Mouse (Mus musculus) forebrain, embryonic 15.5 days (tissue): Measurements from ENCODE around the gene Rhoa. TPM values are rescaled to one million over a fixed set of nuclear protein-coding genes. Genes with fewer than 3 reads are reported as not detected.
"Not testable (repeated sequence)": the region's sequence is repeated elsewhere in the genome, so short reads cannot be mapped to it uniquely, and the experiment has no call there.

Experiments
- ATAC-seq: fragments of 200-750 bp; cut with Nextera tagmentation; replicated peaks from 2 replicates; pipeline ENCODE4 v1.8.0; 2017; ENCODE audit warnings: mild to moderate bottlenecking, moderate TSS enrichment, moderate library complexity
- H3K27ac ChIP-seq: fragments of 300-500 bp; sonication (generic); replicated peaks from 2 replicates; pipeline ENCODE4 v1.5.1; 2015; ENCODE audit warnings: mild to moderate bottlenecking, inconsistent platforms
- H3K27me3 ChIP-seq: fragments of 300-500 bp; sonication (generic); 2 replicates; pipeline ENCODE4 v1.6.1; 2015; ENCODE audit warnings: inconsistent platforms
- H3K36me3 ChIP-seq: fragments of 300-500 bp; sonication (generic); 2 replicates; pipeline ENCODE4 v1.6.1; 2015; ENCODE audit warnings: mild to moderate bottlenecking, inconsistent platforms
- H3K4me1 ChIP-seq: fragments of 300-500 bp; sonication (generic); 2 replicates; pipeline ENCODE4 v1.6.1; 2015; ENCODE audit warnings: inconsistent platforms
- H3K4me2 ChIP-seq: fragments of 300-500 bp; sonication (generic); replicated peaks from 2 replicates; pipeline ENCODE4 v1.6.1; 2015; ENCODE audit warnings: mild to moderate bottlenecking, inconsistent platforms
- H3K4me3 ChIP-seq: fragments of 300-500 bp; sonication (generic); 2 replicates; pipeline ENCODE4 v1.5.1; 2015; ENCODE audit warnings: mild to moderate bottlenecking, inconsistent platforms
- H3K9ac ChIP-seq: fragments of 300-500 bp; sonication (generic); replicated peaks from 2 replicates; pipeline ENCODE4 v1.6.1; 2015; ENCODE audit warnings: mild to moderate bottlenecking, inconsistent platforms
- H3K9me3 ChIP-seq: fragments of 300-500 bp; sonication (generic); 2 replicates; pipeline ENCODE4 v1.6.1; 2016; ENCODE audit warnings: inconsistent platforms
- WGBS: fragments of 180-500 bp; shearing (Covaris S2); methylation state at CpG from one replicate; pipeline ENCODE4 v1.1.7; 2015; ENCODE audit warnings: mixed read lengths; 5-methylcytosine and 5-hydroxymethylcytosine counted together
- polyA plus RNA-seq: library from polyadenylated mRNA; unstranded; fragments of >200 nt; fragmentation: Nextera tagmentation; extraction: Ambion mirVana; gene quantifications from 2 replicates; pipeline ENCODE4 v1.2.1, GENCODE M21; 2015

Gene Rhoa
- 296 and 306 TPM in 2 replicates for polyA plus RNA-seq

DNA sequence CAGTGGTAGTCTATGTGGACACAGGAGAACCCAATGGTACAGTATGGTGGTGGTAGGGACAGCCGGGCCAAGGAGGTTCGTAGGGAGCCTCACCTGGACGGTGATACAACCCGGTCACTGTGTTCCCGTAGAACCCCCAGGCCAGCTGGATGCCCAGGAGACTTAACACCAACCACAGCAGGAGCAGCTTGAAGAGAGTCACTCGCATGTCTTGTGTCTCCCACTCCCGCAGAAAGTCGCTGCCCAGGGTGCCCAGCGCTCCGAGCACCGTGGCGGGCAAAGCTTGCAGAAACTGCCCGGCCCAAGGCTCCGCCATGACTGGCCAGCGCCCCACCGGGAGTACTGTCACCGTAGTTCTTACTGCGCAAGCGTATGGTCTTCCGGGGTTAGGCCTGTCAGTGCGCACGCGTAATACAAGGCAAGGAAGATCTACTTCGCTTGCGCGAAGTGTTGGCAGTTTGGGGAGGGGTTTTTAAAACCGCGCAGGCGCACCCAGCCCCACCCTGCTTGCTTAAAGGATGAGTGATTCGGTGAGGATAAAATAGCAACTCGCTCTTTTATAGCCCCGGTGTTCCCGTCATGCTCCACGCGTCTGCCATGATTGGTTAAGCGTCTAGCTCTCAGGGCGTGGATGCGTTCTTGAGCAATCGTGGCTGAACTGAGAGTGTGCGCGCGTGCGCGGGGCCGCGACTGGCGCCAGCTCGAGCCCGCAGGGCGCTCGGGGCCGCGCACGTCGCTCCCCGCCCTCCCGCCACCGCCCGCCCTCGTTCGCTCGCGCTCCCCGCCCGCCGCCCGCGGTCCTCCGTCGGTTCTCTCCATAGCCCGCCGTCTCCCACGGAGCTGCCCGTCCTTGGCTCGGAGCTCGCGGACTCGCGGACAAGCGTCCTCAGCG, at the start of gene Rhoa, which contains the start of gene Tcta:
Gene Rhoa (plus strand): TSS at position 501 of the 892 bp plus-strand sequence.
Gene Tcta (minus strand): TSS at position 532 of the 892 bp plus-strand sequence.
- Histone ChIP-seq H3K4me1 (peaks cover 44% of the 10 kb centered on the region), H3K36me3 (peaks cover 27% of the 10 kb centered on the region), H3K9ac (peak within 1 kb of the TSS; percentile 91), H3K9me3 (no peaks in the 10 kb centered on the region), H3K27me3 (no peaks in the 10 kb centered on the region), H3K4me3 (peak within 1 kb of the TSS; percentile 89), H3K27ac (peak within 1 kb of the TSS; percentile 99), H3K4me2 (peak within 1 kb of the TSS; percentile 82)
- under 1% methylated on average over 81 of the region's 81 CpGs for WGBS
- ATAC-seq, result peak; percentile 98

DNA sequence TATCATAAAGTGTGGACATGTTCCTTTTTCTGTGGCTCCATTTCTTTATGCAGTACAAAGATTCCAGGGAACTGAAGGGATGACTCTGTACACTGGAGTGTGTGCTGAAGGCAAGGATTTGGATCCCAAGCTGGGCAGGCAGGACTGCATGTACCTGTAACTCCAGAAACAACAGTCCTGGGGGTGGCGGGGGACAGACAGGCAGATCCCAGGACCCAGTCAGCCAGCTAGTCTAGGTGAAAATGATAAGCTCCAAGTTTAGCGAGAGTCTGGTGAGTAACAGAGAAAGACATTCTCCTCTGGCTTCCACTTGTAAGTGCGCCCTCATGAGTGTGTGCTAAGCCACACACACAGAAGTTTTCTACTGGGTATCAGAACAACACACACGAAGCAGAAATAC, 45.4 kb upstream of the Rhoa start:
- Histone ChIP-seq H3K9ac (no peak overlapping the region), H3K4me2 (no peak overlapping the region), H3K4me3 (no peak overlapping the region), H3K36me3 (no peaks in the 10 kb centered on the region), H3K9me3 (no peaks in the 10 kb centered on the region), H3K27ac (no peak overlapping the region), H3K27me3 (no peaks in the 10 kb centered on the region), H3K4me1 (peaks cover 28% of the 10 kb centered on the region)
- WGBS, result 81% methylated on average over 4 of the region's 4 CpGs
- no peak for ATAC-seq

- H3K4me3 ChIP-seq, result peak overlapping the region; percentile 63; the same call in 1 of the 2 replicates
- H3K4me1 ChIP-seq, result peaks cover 28% of the 10 kb centered on the region
- ATAC-seq, result no peak
- no peaks in the 10 kb centered on the region for H3K27me3 ChIP-seq
- WGBS, result 76% methylated on average over 7 of the region's 7 CpGs
- H3K36me3 ChIP-seq, result no peaks in the 10 kb centered on the region
- peak overlapping the region; percentile 70; the same call in 1 of the 2 replicates for H3K4me2 ChIP-seq
- no peak overlapping the region for H3K27ac ChIP-seq
- no peak overlapping the region for H3K9ac ChIP-seq
- H3K9me3 ChIP-seq, result no peaks in the 10 kb centered on the region
Observed at GRCm38 (mm10) chr9:108261865-108262264, 44.1 kb upstream of the Rhoa start.

DNA sequence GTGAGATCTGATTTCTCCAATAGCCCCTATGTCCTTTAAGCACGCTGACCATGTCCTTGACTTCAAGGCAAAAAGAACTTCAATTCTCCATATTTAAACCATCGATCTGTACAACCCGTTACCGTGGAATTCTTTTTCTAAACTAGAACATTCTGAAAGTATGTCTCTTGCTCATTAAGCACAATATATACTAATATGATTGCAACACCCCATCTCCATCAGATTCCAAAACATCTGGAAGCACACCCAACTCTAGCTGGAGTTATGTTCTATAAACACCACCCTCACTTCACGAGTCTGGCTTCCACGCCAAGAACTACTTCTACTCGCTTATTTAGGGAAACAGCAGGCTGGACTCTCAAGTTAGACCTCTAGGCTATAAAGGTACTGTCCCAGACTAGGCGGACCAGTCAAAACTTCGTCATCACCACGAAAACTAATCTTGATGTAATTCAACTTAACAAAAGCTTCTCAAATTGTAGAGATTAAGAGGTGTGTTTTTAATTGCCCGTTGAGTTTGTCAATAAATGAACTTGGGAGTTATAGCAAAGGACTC, 43.4 kb upstream of the Rhoa start:
- H3K4me2 ChIP-seq, result peak overlapping the region; percentile 70
- ATAC-seq, result no peak
- no peaks in the 10 kb centered on the region for H3K36me3 ChIP-seq
- H3K27me3 ChIP-seq, result no peaks in the 10 kb centered on the region
- H3K4me3 ChIP-seq, result peak overlapping the region; percentile 63
- H3K4me1 ChIP-seq, result peaks cover 28% of the 10 kb centered on the region
- WGBS, result 38% methylated on average over 11 of the region's 11 CpGs
- peak overlapping the region; percentile 93; the same call in 1 of the 2 replicates for H3K27ac ChIP-seq
- H3K9me3 ChIP-seq, result no peaks in the 10 kb centered on the region
- H3K9ac ChIP-seq, result peak overlapping the region; percentile 78

DNA sequence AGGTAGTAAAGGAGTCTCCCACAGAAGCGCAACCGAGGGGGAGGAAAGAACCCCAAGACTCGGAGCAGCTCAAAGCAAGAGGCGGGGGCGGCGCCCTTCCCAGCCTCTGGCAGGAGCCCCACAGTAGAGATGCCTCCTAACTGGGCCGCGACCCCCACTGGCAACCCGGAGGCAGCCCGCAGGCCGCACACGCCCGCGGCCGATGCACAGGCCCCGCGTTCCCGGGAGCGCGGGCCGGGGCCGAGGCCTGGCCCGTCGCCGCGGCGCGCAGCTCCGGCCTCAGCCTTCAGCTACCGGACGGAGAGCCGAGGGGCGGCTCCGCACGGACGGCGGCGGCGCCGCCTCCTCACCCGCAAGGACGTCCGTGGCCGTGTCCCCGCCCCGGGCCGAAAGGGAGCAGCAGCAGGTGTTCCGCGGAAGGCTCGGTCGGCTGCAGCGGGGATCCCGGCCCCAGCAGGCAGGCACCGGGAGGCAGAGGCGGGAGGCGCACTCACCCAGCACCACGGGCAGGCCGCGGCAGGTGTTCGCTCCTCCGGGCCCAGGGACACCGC, 42.7 kb upstream of the Rhoa start:
- ATAC-seq, result peak; percentile 68
- H3K27me3 ChIP-seq, result no peaks in the 10 kb centered on the region
- WGBS, result 0% methylated on average over 57 of the region's 62 CpGs
- H3K36me3 ChIP-seq, result no peaks in the 10 kb centered on the region
- peak overlapping the region; percentile 93 for H3K27ac ChIP-seq
- peak overlapping the region; percentile 78 for H3K9ac ChIP-seq
- no peaks in the 10 kb centered on the region for H3K9me3 ChIP-seq
- H3K4me3 ChIP-seq, result peak overlapping the region; percentile 63
- H3K4me1 ChIP-seq, result peaks cover 28% of the 10 kb centered on the region
- peak overlapping the region; percentile 70 for H3K4me2 ChIP-seq

DNA sequence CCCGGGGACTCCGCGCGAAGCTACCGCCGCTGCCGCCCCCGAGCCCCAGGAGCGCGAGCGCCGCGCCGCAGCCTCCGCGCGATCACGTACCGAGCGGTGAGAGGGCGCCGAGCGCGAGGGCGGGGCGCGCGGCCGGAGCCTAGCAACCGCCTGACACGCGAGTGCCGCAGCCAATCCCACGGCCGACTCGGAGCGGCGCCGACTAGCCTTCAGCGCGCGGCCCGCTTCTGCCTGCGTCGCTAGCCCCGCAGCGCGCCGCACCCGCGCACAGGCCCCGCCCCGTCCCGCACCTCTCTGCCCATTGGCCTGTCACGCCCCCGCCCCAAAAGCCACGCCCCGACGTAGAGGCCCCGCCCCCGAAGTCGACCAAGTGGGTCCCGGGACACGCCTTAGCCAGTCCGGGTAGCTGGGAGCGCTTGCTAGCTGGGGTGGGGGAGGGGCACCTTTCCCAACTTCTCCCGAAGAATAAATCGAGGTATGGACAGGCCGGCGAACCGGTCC, 42.2 kb upstream of the Rhoa start, which contains the start of gene Dag1:
Gene Dag1 (minus strand): TSS at position 269 of the 501 bp plus-strand sequence.
- Histone ChIP-seq H3K27me3 (no peaks in the 10 kb centered on the region), H3K4me2 (peak within 1 kb of the TSS; percentile 70), H3K36me3 (no peaks in the 10 kb centered on the region), H3K4me3 (peak within 1 kb of the TSS; percentile 63), H3K27ac (peak within 1 kb of the TSS; percentile 93), H3K9ac (peak within 1 kb of the TSS; percentile 78), H3K9me3 (no peaks in the 10 kb centered on the region), H3K4me1 (peaks cover 28% of the 10 kb centered on the region)
- ATAC-seq, result peak; percentile 99
- WGBS, result under 1% methylated on average over 41 of the region's 71 CpGs

- H3K27me3 ChIP-seq, result no peaks in the 10 kb centered on the region
- H3K4me1 ChIP-seq, result peaks cover 28% of the 10 kb centered on the region
- H3K4me3 ChIP-seq, result peak overlapping the region; percentile 63
- H3K36me3 ChIP-seq, result no peaks in the 10 kb centered on the region
- peak overlapping the region; percentile 34 for H3K9ac ChIP-seq
- no peaks in the 10 kb centered on the region for H3K9me3 ChIP-seq
- H3K4me2 ChIP-seq, result peak overlapping the region; percentile 70
- WGBS, result 14% methylated on average over 10 of the region's 10 CpGs
- peak overlapping the region; percentile 93 for H3K27ac ChIP-seq
- ATAC-seq, result peak; percentile 56
Observed at GRCm38 (mm10) chr9:108264191-108264921, 41.6 kb upstream of the Rhoa start.

GRCm38 (mm10) chr9:108266261-108266935, 39.5 kb upstream of the Rhoa start:
- Histone ChIP-seq H3K27ac (no peak overlapping the region), H3K4me1 (peaks cover 24% of the 10 kb centered on the region), H3K36me3 (no peaks in the 10 kb centered on the region), H3K9ac (no peak overlapping the region), H3K4me3 (no peak overlapping the region), H3K4me2 (no peak overlapping the region), H3K27me3 (no peaks in the 10 kb centered on the region), H3K9me3 (no peaks in the 10 kb centered on the region)
- ATAC-seq, result no peak
- 76% methylated on average over 10 of the region's 10 CpGs for WGBS

- Histone ChIP-seq H3K27me3 (no peaks in the 10 kb centered on the region), H3K9me3 (no peaks in the 10 kb centered on the region), H3K4me2 (no peak overlapping the region), H3K4me3 (no peak overlapping the region), H3K4me1 (peaks cover 11% of the 10 kb centered on the region), H3K27ac (no peak overlapping the region), H3K9ac (no peak overlapping the region), H3K36me3 (no peaks in the 10 kb centered on the region)
- 75% methylated on average over 7 of the region's 7 CpGs for WGBS
- no peak for ATAC-seq
Observed at GRCm38 (mm10) chr9:108267691-108268090, 38.2 kb upstream of the Rhoa start.

- not testable (repeated sequence) for H3K36me3 ChIP-seq, ATAC-seq, H3K27me3 ChIP-seq, H3K4me2 ChIP-seq, H3K4me1 ChIP-seq, H3K27ac ChIP-seq, H3K9ac ChIP-seq, H3K4me3 ChIP-seq, H3K9me3 ChIP-seq
- WGBS, result 84% methylated on average over 7 of the region's 7 CpGs
Observed at GRCm38 (mm10) chr9:108268701-108269100, 37.2 kb upstream of the Rhoa start.

- Histone ChIP-seq H3K9me3 (no peaks in the 10 kb centered on the region), H3K4me2 (no peak overlapping the region), H3K4me3 (no peak overlapping the region), H3K4me1 (no peaks in the 10 kb centered on the region), H3K9ac (no peak overlapping the region), H3K27ac (no peak overlapping the region), H3K36me3 (no peaks in the 10 kb centered on the region), H3K27me3 (no peaks in the 10 kb centered on the region)
- 60% methylated on average over 2 of the region's 2 CpGs for WGBS
- ATAC-seq, result no peak
Observed at GRCm38 (mm10) chr9:108271941-108272340, 34.0 kb upstream of the Rhoa start.
